In genomic region chr1:191465170-191465569, GRCm38 (mm10) we compare ENCODE assay signal across 19 mouse cellular contexts.
DNase-seq lines count a peak whose midpoint lies in the region; ATAC-seq and TF ChIP-seq lines count a peak whose summit lies in the region.
"Had no signal": no experiment of that assay in that cellular context is flagged by ENCODE, and none has a peak within 500 bp of the region (broad histone marks: within the 10 kb centered on the region; RNA-seq: fewer than 3 reads in every experiment).

No protein-coding gene starts in this region.

- 14% methylated on average over 2 of the region's 2 CpGs for WGBS in heart, embryonic 11.5 days (ENCODE audit: insufficient replicate concordance)
- WGBS in hindbrain, postnatal 0 days: 59% methylated on average over 2 of the region's 2 CpGs
- WGBS in hindbrain, embryonic 13.5 days: 64% methylated on average over 2 of the region's 2 CpGs
- WGBS in liver, adult 2 months: 20% methylated on average over 2 of the region's 2 CpGs
- 35% methylated on average over 2 of the region's 2 CpGs for WGBS in liver, embryonic 12.5 days (ENCODE audit: insufficient replicate concordance)

- H3K36me3 ChIP-seq in heart, embryonic 11.5 days (ENCODE audit: control insufficient read depth, insufficient read depth, low read length): no peaks in the 10 kb centered on the region
- no peaks in the 10 kb centered on the region for H3K36me3 ChIP-seq in hindbrain, postnatal 0 days (ENCODE audit: insufficient read depth, low read length)
- no peaks in the 10 kb centered on the region for H3K36me3 ChIP-seq in hindbrain, embryonic 13.5 days
- no peaks in the 10 kb centered on the region for H3K36me3 ChIP-seq in liver, adult 2 months (ENCODE audit: control insufficient read depth, insufficient read depth, low read length)
- H3K36me3 ChIP-seq in liver, embryonic 12.5 days: no peaks in the 10 kb centered on the region
- H3K36me3 ChIP-seq: hindbrain, embryonic 12.5 days; limb, embryonic 10.5 days; midbrain, embryonic 12.5 days; stomach, embryonic 15.5 days had no signal

- H3K79me2 ChIP-seq in liver, adult 2 months (ENCODE audit: control insufficient read depth, insufficient read depth, low read length): no peaks in the 10 kb centered on the region

- no peak for TF ChIP-seq CTCF in hindbrain, postnatal 0 days (IDR thresholded peaks at IDR 0.05; ENCODE audit: low read depth)
- no peak for TF ChIP-seq CTCF in liver, adult 2 months (IDR thresholded peaks at IDR 0.05; ENCODE audit: low read depth, low read length)

- no peaks in the 10 kb centered on the region for H3K27me3 ChIP-seq in heart, embryonic 11.5 days (ENCODE audit: control insufficient read depth, insufficient read depth, low read length)
- H3K27me3 ChIP-seq in hindbrain, postnatal 0 days (ENCODE audit: insufficient read depth, low read length): no peaks in the 10 kb centered on the region
- no peaks in the 10 kb centered on the region for H3K27me3 ChIP-seq in hindbrain, embryonic 13.5 days
- H3K27me3 ChIP-seq in liver, adult 2 months (ENCODE audit: control insufficient read depth, insufficient read depth, low read length): no peaks in the 10 kb centered on the region
- H3K27me3 ChIP-seq in liver, embryonic 12.5 days (replicated peaks): peaks cover 5% of the 10 kb centered on the region; the same call in 1 of the 2 replicates
- H3K27me3 ChIP-seq: hindbrain, embryonic 12.5 days; midbrain, embryonic 12.5 days; stomach, embryonic 15.5 days had no signal

- H3K27ac ChIP-seq in heart, embryonic 11.5 days (ENCODE audit: low read depth, low read length): peak overlapping the region; percentile 51
- 0 out of 2 replicates have a peak overlapping the region, but pooled peaks have one; percentile 49 for H3K27ac ChIP-seq in hindbrain, postnatal 0 days
- H3K27ac ChIP-seq in hindbrain, embryonic 13.5 days: no peak overlapping the region
- peak overlapping the region; percentile 45 for H3K27ac ChIP-seq in liver, adult 2 months (replicated peaks; ENCODE audit: insufficient read depth, low read depth, low read length)
- H3K27ac ChIP-seq in liver, embryonic 12.5 days: no peak overlapping the region
- H3K27ac ChIP-seq in brown adipose tissue, adult 24 weeks (replicated peaks; ENCODE audit: low read depth, low read length): 0 out of 2 replicates have a peak overlapping the region, but pooled peaks have one; percentile 18
- H3K27ac ChIP-seq: hindbrain, embryonic 12.5 days; limb, embryonic 10.5 days; midbrain, embryonic 12.5 days; stomach, embryonic 15.5 days had no signal

- no peak overlapping the region for H3K4me3 ChIP-seq in heart, embryonic 11.5 days (ENCODE audit: low read depth, low read length)
- H3K4me3 ChIP-seq in hindbrain, postnatal 0 days (ENCODE audit: low read length): no peak overlapping the region
- no peak overlapping the region for H3K4me3 ChIP-seq in hindbrain, embryonic 13.5 days
- no peak overlapping the region for H3K4me3 ChIP-seq in liver, adult 2 months (ENCODE audit: insufficient read depth, low read depth, low read length)
- H3K4me3 ChIP-seq in liver, embryonic 12.5 days: no peak overlapping the region
- H3K4me3 ChIP-seq in brown adipose tissue, adult 24 weeks (ENCODE audit: insufficient read depth, low read depth, low read length): no peak overlapping the region
- H3K4me3 ChIP-seq: hindbrain, embryonic 12.5 days; limb, embryonic 10.5 days; midbrain, embryonic 12.5 days; stomach, embryonic 15.5 days had no signal

- H3K4me1 ChIP-seq in heart, embryonic 11.5 days (ENCODE audit: control insufficient read depth, insufficient read depth, low read length): peaks cover 39% of the 10 kb centered on the region
- peaks cover 4% of the 10 kb centered on the region for H3K4me1 ChIP-seq in hindbrain, postnatal 0 days (ENCODE audit: insufficient read depth, low read length)
- peaks cover 23% of the 10 kb centered on the region for H3K4me1 ChIP-seq in hindbrain, embryonic 13.5 days (replicated peaks)
- peaks cover 13% of the 10 kb centered on the region for H3K4me1 ChIP-seq in liver, adult 2 months (ENCODE audit: control insufficient read depth, insufficient read depth, low read length)
- H3K4me1 ChIP-seq in liver, embryonic 12.5 days: peaks cover 19% of the 10 kb centered on the region
- H3K4me1 ChIP-seq in brown adipose tissue, adult 24 weeks (ENCODE audit: control insufficient read depth, insufficient read depth, insufficient read length, low read length): peaks cover 18% of the 10 kb centered on the region

- 0 out of 2 replicates have a peak overlapping the region, but pooled peaks have one; percentile 3 for H3K4me2 ChIP-seq in heart, embryonic 11.5 days
- no peak overlapping the region for H3K4me2 ChIP-seq in hindbrain, postnatal 0 days (ENCODE audit: low read depth, low read length)
- H3K4me2 ChIP-seq in hindbrain, embryonic 13.5 days: no peak overlapping the region
- H3K4me2 ChIP-seq in liver, embryonic 12.5 days: no peak overlapping the region
- H3K4me2 ChIP-seq: hindbrain, embryonic 12.5 days; midbrain, embryonic 12.5 days; stomach, embryonic 15.5 days had no signal

- TF ChIP-seq POLR2A in liver, adult 2 months (IDR thresholded peaks at IDR 0.05; ENCODE audit: extremely low read depth, insufficient read depth, low read length): no peak

- no peak overlapping the region for H3K9ac ChIP-seq in heart, embryonic 11.5 days (ENCODE audit: low read depth, low read length)
- H3K9ac ChIP-seq in hindbrain, postnatal 0 days (replicated peaks; ENCODE audit: low read length): no peak overlapping the region
- H3K9ac ChIP-seq in hindbrain, embryonic 13.5 days: no peak overlapping the region
- no peak overlapping the region for H3K9ac ChIP-seq in liver, adult 2 months (ENCODE audit: low read depth, low read length)
- no peak overlapping the region for H3K9ac ChIP-seq in liver, embryonic 12.5 days
- H3K9ac ChIP-seq: hindbrain, embryonic 12.5 days; liver, postnatal 0 days; midbrain, embryonic 12.5 days; stomach, embryonic 15.5 days had no signal

- no peak for DNase-seq in heart, adult 8-10 months (ENCODE audit: low spot score)
- DNase-seq in hindbrain, postnatal 0 days (ENCODE audit: low spot score): no peak
- no peak for DNase-seq in liver, adult 2 months (ENCODE audit: extremely low read depth, low read depth, low spot score)
- DNase-seq: adrenal gland, postnatal 25 days; cerebellum, adult 9-10 months; gastrocnemius, postnatal 25 days; liver; liver, postnatal 0 days; thymus, postnatal 25 days had no signal

- no peak for ATAC-seq in heart, embryonic 11.5 days (replicated peaks; ENCODE audit: insufficient number of reproducible peaks, low FRiP score, low TSS enrichment)
- ATAC-seq in hindbrain, postnatal 0 days: no peak
- ATAC-seq in hindbrain, embryonic 13.5 days (ENCODE audit: low FRiP score): no peak
- no peak for ATAC-seq in liver, embryonic 12.5 days
- ATAC-seq: forebrain, embryonic 16.5 days; inflammation-experienced regulatory T-cells, adult 6 months had no signal

- no peaks in the 10 kb centered on the region; the same call in 1 of the 2 replicates for H3K9me3 ChIP-seq in heart, embryonic 11.5 days (replicated peaks; ENCODE audit: control insufficient read depth, low read length)
- H3K9me3 ChIP-seq in hindbrain, postnatal 0 days (ENCODE audit: low read length): no peaks in the 10 kb centered on the region
- H3K9me3 ChIP-seq in hindbrain, embryonic 13.5 days: no peaks in the 10 kb centered on the region
- no peaks in the 10 kb centered on the region for H3K9me3 ChIP-seq in liver, embryonic 12.5 days (replicated peaks)
- H3K9me3 ChIP-seq: hindbrain, embryonic 12.5 days; limb, embryonic 10.5 days; midbrain, embryonic 12.5 days; stomach, embryonic 15.5 days had no signal

Comparison
In these comparisons a context has a peak if more than half of its experiments do, and no peak if none do; other contexts are left out.
1. H3K27ac ChIP-seq: peak in heart, embryonic 11.5 days (single experiment), hindbrain, postnatal 0 days (single experiment), liver, adult 2 months (single experiment) and brown adipose tissue, adult 24 weeks (single experiment); none in hindbrain, embryonic 13.5 days (single experiment) and liver, embryonic 12.5 days (single experiment).